Mouse (Mus musculus) gastrocnemius, postnatal 36 days (tissue): ENCODE data around the gene Gje1. TPM values are rescaled to one million over a fixed set of nuclear protein-coding genes. Genes with fewer than 3 reads are reported as not detected.

Experiments
- DNase-seq, 2 experiments: peaks; one replicate each; pipeline ENCODE4 v3.0.0; 2022
- intact Hi-C: fragments of 180-260 bp; cut with DNase I; formaldehyde crosslinking; loops from one replicate; pipeline ENCODE4 v1.15.1; 2025
- long read RNA-seq, 2 experiments: library from polyadenylated mRNA; stranded (forward); transcript quantifications; one replicate each; pipeline ENCODE4 v2.0.0; 2021
- total RNA-seq, 2 experiments: library from RNA; stranded (reverse); gene quantifications; 2 replicates each; pipeline ENCODE4 v1.2.3; 2021

The Gje1 gene
- not detected for total RNA-seq
- long read RNA-seq, experiment 1 = 0 reads
- long read RNA-seq, experiment 2 = 0 reads

DNA sequence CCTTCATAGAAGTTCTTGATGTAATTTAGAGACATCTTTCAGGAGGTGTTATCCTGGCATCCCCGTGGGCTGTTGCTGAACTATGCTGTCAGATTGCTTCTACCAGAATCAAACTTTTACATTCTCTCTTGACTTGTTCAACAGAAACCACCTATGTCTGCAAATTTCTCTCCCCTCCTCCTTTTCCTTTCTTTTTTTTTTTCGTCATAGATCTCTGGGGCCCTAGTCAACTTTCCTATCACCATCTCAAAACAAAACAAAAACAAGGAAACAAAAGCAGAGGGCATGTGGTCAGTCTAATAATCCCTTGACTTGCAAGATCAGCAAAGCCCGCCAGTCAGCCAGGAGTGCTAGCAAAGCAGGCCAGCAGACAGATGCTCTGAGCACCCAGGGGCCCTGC is at the start of gene Gje1:
Gene Gje1, minus strand, starts transcription at position 101 of the 400 bp plus-strand sequence.
- DNase-seq = no peak
- intact Hi-C loops = no loop called here

DNA sequence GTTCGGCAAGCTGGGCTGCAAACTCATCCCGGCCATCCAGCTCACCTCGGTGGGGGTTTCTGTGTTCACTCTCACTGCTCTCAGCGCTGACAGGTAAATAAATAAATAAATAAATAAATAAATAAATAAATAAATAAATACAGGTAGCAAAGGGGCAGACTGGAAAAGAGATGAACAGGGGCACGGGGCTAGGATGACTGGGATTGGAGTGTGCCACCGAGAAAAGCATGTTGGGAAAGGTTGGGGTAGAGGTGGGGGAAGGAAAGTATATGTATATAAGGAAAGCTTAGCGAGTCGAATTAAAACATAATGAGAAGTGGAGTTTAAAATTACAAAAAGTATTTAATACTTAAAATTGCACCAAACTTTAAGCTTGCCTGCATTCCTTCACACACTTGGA is 42.6 kb upstream of the Gje1 start:
- no peak for DNase-seq
- intact Hi-C loops = no loop called here

DNA sequence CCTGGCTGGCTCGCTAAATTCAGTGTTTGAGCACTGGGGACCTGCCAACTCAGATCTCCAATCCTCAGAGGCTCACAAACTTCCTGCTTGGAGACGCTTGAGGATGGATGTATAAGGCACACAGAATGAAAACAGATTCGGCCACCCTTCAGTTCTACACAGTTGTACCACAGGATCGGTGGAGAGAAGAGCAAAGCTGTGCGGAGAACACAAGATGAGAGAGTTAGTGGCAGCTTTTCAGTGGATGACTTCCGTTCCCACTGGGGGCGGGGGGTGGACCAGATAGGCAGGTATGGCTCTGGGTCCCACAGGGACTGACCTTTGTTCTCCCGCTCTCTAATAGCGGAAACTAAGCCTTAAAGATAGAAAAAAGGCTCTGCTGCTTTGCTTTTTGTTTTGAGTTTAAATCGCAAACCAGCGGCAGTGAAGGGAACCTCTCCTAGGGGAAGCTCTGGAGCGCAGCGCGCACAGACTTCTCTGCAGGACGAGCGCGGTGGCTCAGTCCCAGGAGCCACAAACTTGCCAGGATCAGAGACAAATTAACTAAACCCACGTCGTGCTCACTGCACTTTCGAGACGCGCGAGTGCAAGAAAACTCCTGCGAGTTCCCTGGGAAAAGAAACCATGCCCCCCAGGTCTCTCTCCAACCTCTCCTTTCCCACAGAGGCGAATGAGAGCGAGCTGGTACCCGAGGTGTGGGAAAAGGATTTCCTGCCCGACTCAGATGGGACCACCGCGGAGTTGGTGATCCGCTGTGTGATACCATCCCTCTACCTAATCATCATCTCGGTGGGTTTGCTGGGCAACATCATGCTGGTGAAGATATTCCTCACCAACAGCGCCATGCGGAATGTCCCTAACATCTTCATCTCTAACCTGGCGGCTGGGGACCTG is 41.9 kb upstream of the Gje1 start:
- DNase-seq = no peak

DNA sequence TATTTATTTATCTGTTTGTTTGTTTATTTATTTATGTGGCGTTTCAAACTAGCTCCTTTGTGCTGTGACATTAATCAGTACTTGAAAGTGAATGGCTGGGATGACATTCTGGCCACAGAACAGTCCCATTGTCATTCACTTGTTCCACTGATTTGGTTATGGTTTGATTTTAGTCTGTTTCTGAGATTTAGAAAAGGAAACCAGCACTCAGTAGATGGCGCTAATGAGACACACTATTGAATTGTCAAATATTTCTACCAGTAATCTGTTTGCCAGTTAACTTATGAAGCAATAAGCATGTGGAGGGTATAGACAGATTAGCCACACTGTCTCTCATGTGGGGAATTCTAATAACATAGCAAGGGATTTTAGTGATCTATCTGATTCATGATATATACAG is 16.3 kb upstream of the Gje1 start:
- no peak for DNase-seq
- intact Hi-C loops = no loop called here

More for the DNA sequence above, 41.9 kb upstream of the Gje1 start:
- intact Hi-C loops = no loop called here

DNA sequence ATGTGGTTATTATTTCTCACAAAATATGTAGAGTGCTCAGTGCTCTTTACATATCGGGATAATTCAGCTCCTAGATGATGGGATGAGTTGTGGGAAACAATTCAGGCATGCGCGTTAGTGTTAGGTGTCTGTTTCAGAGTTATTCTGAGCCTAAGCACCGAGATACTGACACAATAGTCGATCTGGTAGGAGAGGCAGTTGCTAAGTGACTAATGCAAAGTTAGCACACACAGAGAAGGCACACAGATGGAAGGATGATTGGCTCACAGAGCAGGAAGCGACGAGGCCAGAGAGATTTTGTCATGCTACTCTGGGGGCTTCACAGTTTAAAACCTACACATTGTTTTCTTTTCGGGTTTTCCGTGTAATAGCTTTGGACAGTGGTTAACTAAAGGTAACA is 7.7 kb upstream of the Gje1 start:
- intact Hi-C loops = no loop called here
- DNase-seq = no peak

DNA sequence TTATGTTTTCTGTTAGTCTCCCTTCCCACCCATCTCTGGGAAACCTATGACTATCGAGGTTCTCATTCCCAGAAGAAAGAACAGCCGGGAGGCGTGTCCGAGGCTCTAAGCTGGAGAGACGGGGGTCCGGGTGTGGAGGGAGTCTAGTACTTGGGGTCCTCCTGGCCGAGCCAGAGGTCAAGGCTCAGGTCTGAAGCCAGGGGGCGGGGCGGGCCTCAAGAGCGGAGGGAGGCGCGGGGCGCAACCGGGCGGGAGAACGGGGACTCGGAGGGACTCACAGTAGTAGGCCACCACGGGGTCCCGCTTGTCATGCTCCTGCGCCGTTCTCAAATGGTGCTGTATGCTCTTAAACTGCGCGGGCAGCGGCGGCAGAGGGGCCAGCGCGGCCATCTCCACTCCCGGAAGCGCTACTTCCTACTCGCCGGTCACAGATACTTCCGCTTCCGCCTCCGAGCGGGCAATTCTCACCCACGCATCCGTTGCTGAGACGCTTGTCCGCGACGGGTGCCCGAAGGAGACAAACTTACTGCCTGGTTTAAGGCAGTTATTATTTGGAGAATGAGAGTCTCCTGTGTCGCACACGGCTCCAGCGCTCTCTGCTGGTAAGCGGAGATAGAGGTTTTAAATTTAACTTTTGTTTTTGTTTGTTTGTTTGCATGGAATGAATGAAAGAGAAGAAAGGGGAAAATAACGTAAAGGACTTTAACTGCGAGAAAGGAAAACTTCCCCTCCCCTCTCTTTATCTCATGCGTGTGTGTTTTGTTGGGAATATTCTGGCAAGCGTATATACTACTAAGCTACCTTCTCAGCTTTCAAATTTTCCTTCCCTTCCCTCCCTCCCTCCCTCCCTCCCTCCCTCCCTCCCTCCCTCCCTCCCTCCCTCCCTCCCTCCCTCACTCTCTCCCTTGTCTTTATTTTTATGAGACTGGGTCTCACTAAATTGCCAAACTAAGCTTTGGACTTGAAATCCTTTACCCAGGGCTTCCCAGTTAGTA is 12.6 kb downstream of the Gje1 start, which contains the start of the genes Vta1 and Nmbr:
Gene Vta1, minus strand, starts transcription at position 489 of the 995 bp plus-strand sequence.
Gene Nmbr, plus strand, starts transcription at position 520 of the 995 bp plus-strand sequence.
- intact Hi-C loops = loop anchor here (2.0 to 10.0 kb wide), 3 partner anchors 253 to 1511 kb away; partner anchors contain the start of gene Ltv1
- peak; percentile 92 to 97 for DNase-seq

DNA sequence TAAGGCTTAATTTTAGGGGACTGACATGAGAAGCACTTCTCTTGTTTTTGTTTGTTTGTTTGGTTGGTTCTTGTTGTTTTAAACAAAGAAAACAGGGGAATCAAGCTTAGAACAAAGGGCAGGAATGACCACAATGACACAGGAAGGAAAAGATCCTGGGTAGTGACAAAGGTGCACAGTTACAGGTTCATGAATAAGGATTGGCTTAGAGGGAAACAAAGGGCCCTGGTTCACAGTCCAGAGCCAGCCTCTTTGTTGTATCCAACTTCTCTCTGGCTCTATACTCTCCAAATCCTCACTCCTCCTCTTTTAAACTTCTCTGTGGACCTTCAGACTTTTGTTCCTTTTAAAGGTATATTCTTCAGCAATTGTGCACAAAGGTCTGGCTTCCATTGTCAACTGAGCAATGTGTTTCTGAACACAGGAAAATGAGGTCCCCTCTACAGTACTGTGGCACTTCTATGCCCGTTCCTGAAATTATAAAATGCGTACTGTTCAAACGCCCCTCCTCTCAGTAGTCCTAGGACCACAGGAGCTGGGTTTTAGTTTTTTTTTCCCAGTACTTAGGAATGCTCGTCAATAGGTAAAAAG is 14.1 kb downstream of the Gje1 start:
- intact Hi-C loops = loop anchor here (2.0 to 10.0 kb wide), 2 partner anchors 251 to 1509 kb away; partner anchors contain the start of gene Ltv1
- no peak for DNase-seq

DNA sequence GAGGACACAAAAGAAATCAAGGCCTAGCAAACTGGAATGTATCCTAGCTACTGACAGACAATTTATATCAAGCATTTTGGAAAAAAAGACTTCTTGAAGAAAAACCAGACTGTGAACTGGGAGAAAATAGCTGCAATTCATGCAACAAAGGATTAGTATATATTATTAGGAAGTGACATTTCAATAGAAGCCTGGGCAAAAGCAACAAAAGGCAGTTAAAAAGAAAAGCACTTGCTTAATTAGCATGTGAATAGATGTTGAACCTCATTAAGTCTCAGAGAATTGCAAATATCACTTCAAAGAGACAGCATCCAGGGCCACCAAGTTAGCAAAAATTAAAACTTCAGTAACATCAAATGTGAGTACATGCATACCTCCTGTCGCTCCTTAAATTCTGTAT is 14.8 kb downstream of the Gje1 start:
- DNase-seq = no peak
- intact Hi-C loops = loop anchor here (10.0 kb wide), 1 partner anchor 1508 kb away; the partner anchor contains the start of gene Ltv1

DNA sequence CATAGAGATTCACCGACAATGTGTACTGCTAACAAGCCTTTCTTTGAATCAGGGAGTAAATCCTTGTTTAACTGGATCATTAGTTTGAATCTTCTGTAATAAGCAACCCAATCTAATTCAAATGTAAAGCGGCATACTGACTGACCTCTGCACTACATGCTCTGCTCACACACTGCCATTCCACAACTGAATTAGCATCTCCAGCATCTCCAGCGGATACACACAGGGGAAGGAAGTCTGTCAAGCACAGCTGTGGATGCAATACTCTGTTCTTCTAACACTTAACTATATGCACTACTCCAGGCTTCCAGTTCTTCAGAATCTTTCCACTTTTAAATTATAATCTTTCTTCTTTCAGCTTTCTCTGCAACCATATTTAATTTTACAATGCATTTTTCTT is 27.7 kb downstream of the Gje1 start:
- no peak for DNase-seq
- intact Hi-C loops = no loop called here

DNA sequence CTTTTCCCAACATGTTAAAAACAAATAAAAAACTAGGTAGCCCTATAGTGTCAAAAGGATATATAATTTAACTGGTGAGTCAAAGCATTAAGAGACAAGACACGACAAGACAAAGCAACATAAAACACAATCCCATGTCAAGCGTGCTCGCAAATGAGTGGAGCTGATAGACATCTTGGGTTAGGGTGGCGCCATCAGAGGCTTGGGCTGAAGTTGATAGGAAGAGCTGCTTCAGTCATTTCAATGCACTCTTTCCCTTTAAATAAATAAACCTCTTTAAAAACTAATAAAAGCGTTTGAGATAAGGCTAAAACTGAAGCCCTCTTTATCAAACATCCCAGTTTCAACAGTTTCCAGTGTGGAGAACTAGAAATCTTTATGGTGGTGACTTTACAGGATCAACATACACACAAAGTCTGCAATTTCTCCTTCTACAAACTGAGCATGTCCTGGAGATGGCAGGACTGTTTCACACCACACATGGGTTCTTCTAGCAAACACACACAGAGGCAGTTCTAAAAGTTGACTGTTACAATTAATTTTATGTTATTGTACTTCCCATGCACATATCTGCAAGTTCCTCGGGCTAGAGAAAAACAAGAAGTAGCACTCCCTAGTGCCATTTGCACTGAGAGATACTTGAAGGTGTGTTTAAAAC is 29.1 kb downstream of the Gje1 start:
- no peak for DNase-seq
- intact Hi-C loops = no loop called here

DNA sequence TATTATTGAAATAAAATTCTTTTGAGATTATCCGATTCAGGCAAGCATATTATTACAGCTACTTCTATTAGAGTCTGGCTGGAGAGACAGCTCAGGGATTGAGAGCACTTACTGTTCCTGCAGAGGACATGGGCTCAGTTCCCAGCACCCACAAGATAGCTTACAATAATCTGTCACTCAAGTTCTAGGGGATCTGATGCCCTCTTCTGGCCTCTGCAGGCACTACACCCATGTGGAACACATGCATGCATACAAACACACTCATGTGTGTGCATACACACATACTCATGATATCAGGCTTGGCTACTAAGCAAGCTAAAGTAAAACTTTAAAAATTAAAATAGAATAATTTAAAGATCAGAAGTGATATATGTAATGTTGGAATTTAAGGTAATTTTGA is 32.4 kb downstream of the Gje1 start:
- intact Hi-C loops = no loop called here
- DNase-seq = no peak

DNA sequence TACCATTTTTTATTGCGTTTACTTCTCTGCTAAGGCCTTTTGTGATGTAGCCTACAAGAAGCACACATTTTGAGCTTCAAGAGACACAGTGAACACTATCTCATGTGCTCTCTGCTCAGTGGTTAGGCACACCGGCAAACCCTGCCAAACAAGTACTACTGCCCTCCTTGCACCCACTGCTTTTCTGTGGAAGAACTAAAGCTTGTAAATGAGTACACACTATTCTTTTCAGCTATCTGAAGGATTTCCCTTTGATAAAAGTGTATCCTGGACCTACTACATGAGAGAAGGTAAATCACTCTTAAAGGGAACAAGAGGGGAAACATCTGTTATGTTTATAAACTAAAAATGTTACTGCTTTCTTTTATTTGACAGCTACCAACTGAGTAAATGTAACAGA is 51.9 kb downstream of the Gje1 start:
- intact Hi-C loops = no loop called here
- no peak for DNase-seq

Other genes starting within 250 kb of the Gje1 start
- gene Adgrg6, start 172.6 kb downstream of the Gje1 start, total RNA-seq = 1 to 10 TPM in 1 of 2 experiments, under 1 TPM in 1; 0.79 to 1.8 TPM
- gene Vta1, start 12.7 kb downstream of the Gje1 start, total RNA-seq = 10 to 100 TPM; 24.8 to 28.3 TPM
- under 1 TPM; 0.64 to 0.89 TPM for gene Nmbr, start 12.6 kb downstream of the Gje1 start, total RNA-seq